Mouse (Mus musculus): ENCODE measurements around the gene Sectm1a. TPM values are rescaled to one million over a fixed set of nuclear protein-coding genes. Genes with fewer than 3 reads are reported as not detected.

Sectm1a gene
- total and polyA plus RNA-seq, 2 experiments = 0.55 to 0.76 TPM

DNA sequence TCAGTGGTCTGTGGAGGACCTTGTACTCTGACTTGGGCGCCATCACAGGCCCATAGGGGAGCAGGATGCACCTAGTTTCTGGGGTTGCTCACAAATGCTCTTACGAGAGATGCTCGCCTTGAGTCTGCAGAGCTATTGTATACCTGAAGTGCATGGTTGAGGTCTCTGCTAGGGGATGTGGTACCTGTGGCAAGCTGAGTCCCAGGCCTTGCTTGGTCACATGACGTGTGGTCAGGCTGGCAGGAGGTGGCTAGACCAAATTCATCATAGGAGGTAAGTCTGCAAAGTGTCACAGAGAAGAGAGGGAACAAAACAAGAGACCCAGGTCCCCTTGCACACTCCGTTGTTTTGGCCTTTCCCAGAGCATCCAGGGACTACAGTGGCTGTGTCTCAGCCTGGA, 61.5 kb downstream of the Sectm1a start:
- DNase-seq (ENCODE audit: extremely low read depth, low read depth, low spot score) = no peak
- Histone ChIP-seq H3K79me2 (ENCODE audit: control insufficient read depth, insufficient read depth, low read length) (no peaks in the 10 kb centered on the region), H3K36me3 (ENCODE audit: control insufficient read depth, insufficient read depth, low read length) (no peaks in the 10 kb centered on the region), H3K27ac (replicated peaks; ENCODE audit: insufficient read depth, low read depth, low read length) (no peak overlapping the region), H3K9ac (ENCODE audit: low read depth, low read length) (no peak overlapping the region), H3K4me3 (ENCODE audit: insufficient read depth, low read depth, low read length) (no peak overlapping the region), H3K27me3 (ENCODE audit: control insufficient read depth, insufficient read depth, low read length) (no peaks in the 10 kb centered on the region), H3K4me1 (ENCODE audit: control insufficient read depth, insufficient read depth, low read length) (no peaks in the 10 kb centered on the region)
- 96% methylated on average over 5 of the region's 5 CpGs for WGBS
- TF ChIP-seq POLR2A (IDR thresholded peaks at IDR 0.05; ENCODE audit: extremely low read depth, insufficient read depth, low read length) (no peak), CTCF (IDR thresholded peaks at IDR 0.05; ENCODE audit: low read depth, low read length) (no peak)

- Histone ChIP-seq H3K9ac (ENCODE audit: low read depth, low read length) (no peak overlapping the region), H3K79me2 (ENCODE audit: control insufficient read depth, insufficient read depth, low read length) (no peaks in the 10 kb centered on the region), H3K27ac (replicated peaks; ENCODE audit: insufficient read depth, low read depth, low read length) (no peak overlapping the region), H3K27me3 (ENCODE audit: control insufficient read depth, insufficient read depth, low read length) (no peaks in the 10 kb centered on the region), H3K4me3 (ENCODE audit: insufficient read depth, low read depth, low read length) (no peak overlapping the region), H3K36me3 (ENCODE audit: control insufficient read depth, insufficient read depth, low read length) (no peaks in the 10 kb centered on the region), H3K4me1 (ENCODE audit: control insufficient read depth, insufficient read depth, low read length) (no peaks in the 10 kb centered on the region)
- peak; percentile 39 for DNase-seq (ENCODE audit: extremely low read depth, low read depth, low spot score)
- TF ChIP-seq POLR2A (IDR thresholded peaks at IDR 0.05; ENCODE audit: extremely low read depth, insufficient read depth, low read length) (no peak), CTCF (IDR thresholded peaks at IDR 0.05; ENCODE audit: low read depth, low read length) (peak; percentile 88)
- 54% methylated on average over 3 of the region's 3 CpGs for WGBS
Observed at GRCm38 (mm10) chr11:121017703-121018102, 63.3 kb downstream of the Sectm1a start.

Other genes with a start within 250 kb of the Sectm1a start
- 1.5 and 2.3 TPM in 2 replicates for gene Ccdc57, start 148.3 kb downstream of the Sectm1a start, total RNA-seq (2014; rRNA removed)
- gene Ccdc57, start 148.3 kb downstream of the Sectm1a start, polyA plus RNA-seq (2012; rRNA removed) = 0.80 and 1.1 TPM in 2 replicates
- gene Slc16a3, start 132.7 kb downstream of the Sectm1a start, total RNA-seq (2014; rRNA removed) = 0.28 and 0.47 TPM in 2 replicates
- gene Slc16a3, start 132.7 kb downstream of the Sectm1a start, polyA plus RNA-seq (2012; rRNA removed) = 0.51 and 0.52 TPM in 2 replicates
- 28.3 and 31.8 TPM in 2 replicates for gene Csnk1d, start 89.9 kb downstream of the Sectm1a start, total RNA-seq (2014; rRNA removed)
- gene Csnk1d, start 89.9 kb downstream of the Sectm1a start, polyA plus RNA-seq (2012; rRNA removed) = 34.2 and 36.4 TPM in 2 replicates
- 0.20 and 0.55 TPM in 2 replicates for gene Cd7, start 41.8 kb downstream of the Sectm1a start, total RNA-seq (2014; rRNA removed)
- gene Cd7, start 41.8 kb downstream of the Sectm1a start, polyA plus RNA-seq (2012; rRNA removed) = 1.5 and 3.4 TPM in 2 replicates
- gene Sectm1b, start 17.7 kb downstream of the Sectm1a start, total RNA-seq (2014; rRNA removed) = not detected in 2 replicates
- gene Sectm1b, start 17.7 kb downstream of the Sectm1a start, polyA plus RNA-seq (2012; rRNA removed) = 0.11 and 0.18 TPM in 2 replicates
- gene Tex19.2, start 37.5 kb upstream of the Sectm1a start, total RNA-seq (2014; rRNA removed) = not detected in 2 replicates
- gene Tex19.2, start 37.5 kb upstream of the Sectm1a start, polyA plus RNA-seq (2012; rRNA removed) = not detected in 2 replicates
- gene Tex19.1, start 64.9 kb upstream of the Sectm1a start, total RNA-seq (2014; rRNA removed) = not detected in 2 replicates
- gene Tex19.1, start 64.9 kb upstream of the Sectm1a start, polyA plus RNA-seq (2012; rRNA removed) = not detected in 2 replicates
- gene Uts2r, start 79.1 kb upstream of the Sectm1a start, total RNA-seq (2014; rRNA removed) = not detected in 2 replicates
- not detected in 2 replicates for gene Uts2r, start 79.1 kb upstream of the Sectm1a start, polyA plus RNA-seq (2012; rRNA removed)
- gene Hexdc, start 123.2 kb upstream of the Sectm1a start, total RNA-seq (2014; rRNA removed) = 6.1 and 7.5 TPM in 2 replicates
- 7.4 and 11.6 TPM in 2 replicates for gene Hexdc, start 123.2 kb upstream of the Sectm1a start, polyA plus RNA-seq (2012; rRNA removed)
- gene Ogfod3, start 123.5 kb upstream of the Sectm1a start, total RNA-seq (2014; rRNA removed) = 5.4 and 7.9 TPM in 2 replicates
- 8.2 and 8.6 TPM in 2 replicates for gene Ogfod3, start 123.5 kb upstream of the Sectm1a start, polyA plus RNA-seq (2012; rRNA removed)
- gene Cybc1, start 148.1 kb upstream of the Sectm1a start, total RNA-seq (2014; rRNA removed) = 8.0 TPM in 2 replicates
- 8.2 and 10.9 TPM in 2 replicates for gene Cybc1, start 148.1 kb upstream of the Sectm1a start, polyA plus RNA-seq (2012; rRNA removed)
- 39.8 and 44.3 TPM in 2 replicates for gene Narf, start 156.0 kb upstream of the Sectm1a start, total RNA-seq (2014; rRNA removed)
- 39.5 and 45.3 TPM in 2 replicates for gene Narf, start 156.0 kb upstream of the Sectm1a start, polyA plus RNA-seq (2012; rRNA removed)
- gene Foxk2, start 178.8 kb upstream of the Sectm1a start, total RNA-seq (2014; rRNA removed) = 4.3 and 6.4 TPM in 2 replicates
- gene Foxk2, start 178.8 kb upstream of the Sectm1a start, polyA plus RNA-seq (2012; rRNA removed) = 12.2 and 17.5 TPM in 2 replicates